Mouse (Mus musculus) layer of hippocampus, adult 9-11 months (tissue): ENCODE data around the gene Lmx1b.
A peak's percentile ranks its signal among the peaks of the same experiment; 100 is the strongest.

Experiments
- DNase-seq: peaks from one replicate; pipeline ENCODE4 v3.0.0; 2022

Gene Lmx1b

GRCm38 (mm10) chr2:33643721-33644713 lies 3.7 kb upstream of the Lmx1b start:
- DNase-seq = no peak

- peak; percentile 22 for DNase-seq
Observed at GRCm38 (mm10) chr2:33642650-33643458, 2.5 kb upstream of the Lmx1b start.

- DNase-seq = no peak
Observed at GRCm38 (mm10) chr2:33641859-33642571, 1.7 kb upstream of the Lmx1b start.

GRCm38 (mm10) chr2:33640978-33641858 lies 907 bp upstream of the Lmx1b start:
- DNase-seq = no peak

GRCm38 (mm10) chr2:33639301-33640170 lies 775 bp downstream of the Lmx1b start:
- no peak for DNase-seq

GRCm38 (mm10) chr2:33638141-33638733 lies 2.1 kb downstream of the Lmx1b start:
- DNase-seq = no peak

- no peak for DNase-seq
Observed at GRCm38 (mm10) chr2:33637288-33637687, 3.0 kb downstream of the Lmx1b start.

- no peak for DNase-seq
Observed at GRCm38 (mm10) chr2:33636628-33637188, 3.6 kb downstream of the Lmx1b start.

- DNase-seq = no peak
Observed at GRCm38 (mm10) chr2:33636117-33636521, 4.2 kb downstream of the Lmx1b start.

- no peak for DNase-seq
Observed at GRCm38 (mm10) chr2:33635323-33636116, 4.8 kb downstream of the Lmx1b start.

GRCm38 (mm10) chr2:33634481-33635090 lies 5.7 kb downstream of the Lmx1b start:
- DNase-seq = no peak

- no peak for DNase-seq
Observed at GRCm38 (mm10) chr2:33633955-33634354, 6.4 kb downstream of the Lmx1b start.

- DNase-seq = no peak
Observed at GRCm38 (mm10) chr2:33633237-33633636, 7.1 kb downstream of the Lmx1b start.

GRCm38 (mm10) chr2:33632551-33633059 lies 7.7 kb downstream of the Lmx1b start:
- no peak for DNase-seq

- DNase-seq = no peak
Observed at GRCm38 (mm10) chr2:33631708-33632343, 8.5 kb downstream of the Lmx1b start.

GRCm38 (mm10) chr2:33631022-33631707 lies 9.1 kb downstream of the Lmx1b start:
- no peak for DNase-seq
